Mouse (Mus musculus): ENCODE data around the gene Pdzrn3.

Gene Pdzrn3

GRCm38 (mm10) chr6:101259411-101259810 lies 118.3 kb downstream of the Pdzrn3 start:
- no peak for DNase-seq (ENCODE audit: low spot score)

GRCm38 (mm10) chr6:101257418-101257817 lies 120.3 kb downstream of the Pdzrn3 start:
- no peak for DNase-seq (ENCODE audit: low spot score)

GRCm38 (mm10) chr6:101254652-101255051 lies 123.0 kb downstream of the Pdzrn3 start:
- no peak for DNase-seq (ENCODE audit: low spot score)

GRCm38 (mm10) chr6:101251916-101252603 lies 125.6 kb downstream of the Pdzrn3 start:
- no peak for DNase-seq (ENCODE audit: low spot score)

- DNase-seq (ENCODE audit: low spot score), result no peak
Observed at GRCm38 (mm10) chr6:101251160-101251559, 126.5 kb downstream of the Pdzrn3 start.

- DNase-seq (ENCODE audit: low spot score), result no peak
Observed at GRCm38 (mm10) chr6:101246137-101246536, 131.6 kb downstream of the Pdzrn3 start.

DNA sequence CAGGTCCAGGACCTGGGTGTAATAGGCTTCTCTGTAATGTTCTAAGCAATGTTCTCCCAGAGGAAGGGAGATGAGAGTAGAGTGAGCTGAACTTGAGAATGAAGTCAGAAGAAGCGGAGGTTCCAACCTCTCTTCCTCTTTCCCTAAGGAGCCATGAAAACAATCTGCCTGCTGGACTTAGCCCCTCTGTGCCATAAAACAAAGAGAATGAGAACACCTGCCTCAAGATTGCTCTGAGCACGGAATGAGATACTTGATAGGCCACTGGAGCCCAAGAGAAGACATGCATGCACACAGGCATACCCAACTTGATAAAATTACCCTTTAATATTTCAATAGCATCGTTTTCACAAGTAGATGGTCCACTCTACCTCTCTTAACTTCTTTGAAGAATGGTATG lies 133.3 kb downstream of the Pdzrn3 start:
- DNase-seq (ENCODE audit: low spot score), result no peak

DNA sequence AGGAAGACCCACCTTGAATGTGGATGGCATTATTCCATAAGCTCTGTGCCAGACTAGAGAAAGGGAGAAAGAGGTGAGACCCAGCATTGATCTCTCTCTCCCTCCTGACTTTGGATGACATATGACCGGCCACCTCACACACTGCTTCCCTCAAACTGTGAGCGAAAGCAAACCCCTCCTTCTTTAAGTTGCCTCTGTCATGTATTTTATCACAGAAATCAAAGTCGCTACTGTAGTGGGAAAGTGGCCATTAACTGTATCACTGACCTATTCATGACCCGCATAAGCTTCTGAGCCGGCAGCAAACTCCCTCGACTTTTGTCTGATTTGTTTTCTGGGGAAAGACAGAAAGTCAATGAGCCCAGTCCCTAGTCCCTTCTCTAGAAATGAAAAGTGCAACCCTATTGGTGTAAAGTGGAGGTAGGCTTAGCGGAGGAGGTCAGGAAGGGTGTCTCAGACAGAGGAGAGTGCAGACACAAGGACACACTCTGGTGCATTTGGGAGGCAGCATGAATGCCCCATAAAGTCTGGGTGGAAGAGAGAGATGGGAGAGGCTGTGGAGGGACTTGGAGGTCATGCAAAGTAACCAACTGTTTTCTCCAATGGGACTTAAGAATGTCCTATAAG lies 134.4 kb downstream of the Pdzrn3 start:
- DNase-seq (ENCODE audit: low spot score), result no peak

DNA sequence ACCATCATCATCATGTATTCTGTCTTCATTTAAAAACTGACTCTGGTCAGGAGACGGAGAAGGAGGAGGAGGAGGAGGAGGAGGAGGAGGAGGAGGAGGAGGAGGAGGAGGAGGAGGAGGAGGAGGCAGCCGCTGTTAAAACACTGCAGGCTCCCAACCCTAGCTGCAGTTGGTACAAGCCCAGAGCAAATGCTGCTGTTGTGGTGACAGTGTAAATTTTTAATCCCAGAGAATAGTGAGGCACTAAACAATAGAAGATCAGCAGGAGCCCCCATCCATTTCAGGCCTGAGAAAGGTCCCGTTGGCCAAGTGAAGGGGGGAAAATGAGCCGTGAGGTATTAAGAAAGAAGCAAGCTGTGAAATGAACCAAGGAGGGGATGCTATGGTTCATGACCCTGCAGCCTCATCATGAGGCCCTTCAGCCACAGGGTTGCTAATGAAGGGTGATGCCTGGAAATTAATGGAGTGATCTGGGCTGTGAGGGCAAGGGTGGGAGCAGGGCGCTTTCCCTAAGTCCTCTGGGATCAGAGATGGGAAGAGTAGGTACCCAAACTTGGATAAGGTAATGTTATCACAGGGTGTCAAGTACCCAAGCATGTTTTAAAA lies 141.0 kb downstream of the Pdzrn3 start:
- peak; percentile 78 for DNase-seq (ENCODE audit: low spot score)

GRCm38 (mm10) chr6:101236230-101236629 lies 141.5 kb downstream of the Pdzrn3 start:
- peak; percentile 41 for DNase-seq (ENCODE audit: low spot score)

- DNase-seq (ENCODE audit: low spot score), result no peak
Observed at GRCm38 (mm10) chr6:101234349-101234748, 143.3 kb downstream of the Pdzrn3 start.

DNA sequence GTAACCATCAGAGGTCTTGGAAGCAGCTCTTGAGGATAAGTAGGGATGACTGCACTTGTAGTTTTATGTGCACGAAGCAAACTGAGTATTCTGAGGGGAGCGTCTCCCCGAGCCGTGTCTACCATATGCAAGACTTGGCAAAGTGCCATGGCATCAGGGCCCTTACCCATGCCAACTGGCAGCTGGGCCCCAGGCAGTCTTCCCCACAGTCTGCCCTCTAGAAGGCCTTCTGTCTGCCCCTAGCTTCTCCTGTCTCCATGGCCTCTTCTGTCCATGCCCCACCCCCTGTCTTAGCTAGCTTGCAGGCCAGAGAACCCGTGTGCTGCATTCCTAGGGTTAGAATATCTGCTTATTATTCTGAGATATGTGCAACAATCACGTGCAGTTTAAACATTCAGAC lies 144.0 kb downstream of the Pdzrn3 start:
- DNase-seq (ENCODE audit: low spot score), result peak; percentile 59

GRCm38 (mm10) chr6:101227294-101227855 lies 150.3 kb downstream of the Pdzrn3 start:
- peak; percentile 69 for DNase-seq (ENCODE audit: low spot score)

DNA sequence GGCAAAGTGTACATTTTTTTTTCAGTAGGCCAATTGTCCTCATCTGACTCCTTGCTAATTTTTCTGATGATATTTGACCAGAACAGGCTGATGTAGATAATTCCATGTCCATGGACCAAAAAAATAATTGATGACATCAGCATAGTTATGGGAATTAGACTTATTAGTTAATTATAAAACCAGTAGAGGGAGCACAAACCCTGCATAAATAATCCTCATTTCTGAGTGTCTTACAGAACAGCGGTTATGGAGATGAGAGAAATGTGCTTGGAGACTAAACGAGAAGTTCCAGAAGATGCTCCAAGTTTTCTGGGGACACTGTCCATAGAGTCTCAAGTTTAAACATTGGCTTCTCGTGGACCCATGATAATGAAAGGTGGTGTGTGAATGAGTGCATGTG lies 157.4 kb downstream of the Pdzrn3 start:
- no peak for DNase-seq (ENCODE audit: low spot score)

DNA sequence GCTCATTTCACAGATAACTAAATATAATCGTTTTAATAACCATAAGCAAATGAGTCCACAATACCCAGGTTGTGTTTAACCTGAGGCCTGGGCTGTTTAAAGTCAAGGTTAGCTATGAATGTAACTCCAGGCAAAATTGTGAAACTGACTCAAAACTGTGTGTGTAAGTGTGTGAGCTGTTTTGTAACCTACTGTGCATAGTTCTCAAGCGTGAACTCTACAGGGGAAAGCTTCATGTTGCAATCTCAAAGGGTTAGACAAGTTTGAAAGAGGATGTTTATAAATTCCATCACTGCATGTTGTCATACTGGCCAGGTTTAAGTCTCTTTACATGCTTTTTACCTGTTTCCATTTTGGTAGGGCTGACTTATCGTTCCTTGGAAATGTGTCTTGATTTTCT lies 158.7 kb downstream of the Pdzrn3 start:
- no peak for DNase-seq (ENCODE audit: low spot score)

GRCm38 (mm10) chr6:101218197-101218596 lies 159.5 kb downstream of the Pdzrn3 start:
- no peak for DNase-seq (ENCODE audit: low spot score)

- DNase-seq (ENCODE audit: low spot score), result no peak
Observed at GRCm38 (mm10) chr6:101217756-101218155, 159.9 kb downstream of the Pdzrn3 start.

- DNase-seq (ENCODE audit: low spot score), result no peak
Observed at GRCm38 (mm10) chr6:101215436-101215791, 162.3 kb downstream of the Pdzrn3 start.

DNA sequence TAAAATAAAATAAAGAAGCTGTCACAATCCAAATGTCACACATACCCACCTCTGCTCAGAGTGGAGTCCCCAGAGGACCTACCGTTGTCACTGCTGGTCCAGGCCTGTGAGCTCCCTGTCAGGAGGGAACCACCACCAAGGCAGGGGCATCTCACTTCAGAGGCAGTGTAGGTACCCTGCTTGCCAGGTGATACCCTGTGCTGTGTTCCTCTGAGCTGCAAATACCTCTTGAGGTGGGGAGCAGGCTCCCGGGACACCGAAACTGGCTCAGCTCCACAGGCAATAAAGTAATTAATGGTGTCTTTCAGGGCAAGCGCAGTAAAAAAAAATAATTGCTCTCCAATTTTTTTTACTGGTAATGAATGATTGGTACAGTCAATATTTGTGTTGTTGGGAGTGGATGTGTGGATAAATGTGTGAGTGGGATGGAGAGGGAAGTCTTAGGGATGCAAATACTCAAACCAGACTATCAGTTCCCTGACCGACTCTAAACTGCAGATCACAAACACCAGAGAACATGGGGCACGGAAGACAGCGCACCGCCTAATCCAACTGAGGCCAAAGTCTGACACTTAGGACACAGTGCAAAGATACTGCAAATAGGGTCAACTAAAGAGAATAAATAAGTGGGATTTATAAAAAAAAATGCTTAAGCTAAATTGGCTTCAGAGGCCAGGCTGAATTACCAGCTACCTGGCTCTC lies 162.8 kb downstream of the Pdzrn3 start:
- DNase-seq (ENCODE audit: low spot score), result no peak

DNA sequence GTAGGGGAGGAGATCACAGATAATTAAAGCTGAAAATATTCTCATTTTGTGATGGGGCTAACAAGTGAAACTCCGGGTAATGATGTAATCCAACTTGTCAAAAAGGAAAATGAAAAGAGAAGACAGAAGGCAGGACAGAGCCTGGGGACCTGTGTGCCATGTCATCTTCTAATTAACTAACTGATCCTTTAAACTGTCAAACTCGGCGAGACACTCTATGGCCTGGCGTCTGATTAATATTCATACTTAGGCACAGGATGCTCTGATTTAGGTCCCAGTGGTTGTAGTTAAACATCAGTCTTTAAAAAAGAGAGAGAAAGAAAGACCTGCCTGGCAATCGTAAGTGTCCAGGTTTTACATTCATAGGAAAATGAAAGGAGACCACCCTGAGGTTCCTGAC lies 164.6 kb downstream of the Pdzrn3 start:
- no peak for DNase-seq (ENCODE audit: low spot score)

- no peak for DNase-seq (ENCODE audit: low spot score)
Observed at GRCm38 (mm10) chr6:101212086-101212485, 165.6 kb downstream of the Pdzrn3 start.

DNA sequence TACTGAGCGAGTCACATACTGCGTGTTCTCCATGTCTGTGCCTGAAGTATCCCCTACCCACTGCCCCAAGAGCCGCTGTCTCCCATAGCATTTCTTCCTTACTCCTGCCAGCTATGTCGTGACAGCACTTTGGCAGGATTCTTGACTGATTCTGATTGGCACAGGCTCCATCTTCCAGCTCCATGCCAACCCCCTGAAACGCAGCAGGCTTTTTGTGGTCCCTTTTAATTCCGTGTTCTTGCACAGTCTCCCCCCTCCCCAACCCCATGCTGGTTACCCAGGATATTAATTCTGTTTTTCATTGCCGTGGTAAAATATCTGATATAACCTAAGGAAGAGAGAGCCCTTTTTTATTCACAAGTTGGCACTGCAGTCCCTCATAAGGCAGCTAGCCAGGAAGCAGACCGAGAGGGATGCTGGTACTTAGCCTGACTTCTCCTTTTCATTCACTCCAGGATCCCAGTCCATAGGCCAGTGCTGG lies 166.3 kb downstream of the Pdzrn3 start:
- no peak for DNase-seq (ENCODE audit: low spot score)

GRCm38 (mm10) chr6:101198943-101199298 lies 178.8 kb downstream of the Pdzrn3 start:
- DNase-seq (ENCODE audit: low spot score), result peak; percentile 70
